Mouse (Mus musculus) frontal cortex, adult (tissue): ENCODE data around the gene Rad51ap2.

Experiments used
- ATAC-seq: cut with Nextera tagmentation; 2 replicates; pipeline ENCODE4 v1.9.2; 2017; ENCODE audit warnings: mild to moderate bottlenecking, moderate library complexity, mixed read lengths; ENCODE audit not compliant: low TSS enrichment

Gene Rad51ap2

GRCm38 (mm10) chr12:11455549-11456194 is at the start of gene Rad51ap2:
Gene Rad51ap2 (plus strand): TSS chr12:11456079.
- peak; percentile 89 for ATAC-seq

- ATAC-seq, result peak; percentile 84; the same call in 1 of the 2 replicates
Observed at GRCm38 (mm10) chr12:11407679-11408078, 48.2 kb upstream of the Rad51ap2 start.

- no peak for ATAC-seq
Observed at GRCm38 (mm10) chr12:11418112-11418511, 37.8 kb upstream of the Rad51ap2 start.

- peak; percentile 83 for ATAC-seq
Observed at GRCm38 (mm10) chr12:11427396-11427795, 28.5 kb upstream of the Rad51ap2 start.

GRCm38 (mm10) chr12:11433126-11433525 is 22.8 kb upstream of the Rad51ap2 start:
- ATAC-seq, result peak; percentile 45

- peak; percentile 10; the same call in 1 of the 2 replicates for ATAC-seq
Observed at GRCm38 (mm10) chr12:11433716-11434115, 22.2 kb upstream of the Rad51ap2 start.

- ATAC-seq, result no peak
Observed at GRCm38 (mm10) chr12:11434446-11434845, 21.4 kb upstream of the Rad51ap2 start.

- ATAC-seq, result no peak
Observed at GRCm38 (mm10) chr12:11435246-11436022, 20.4 kb upstream of the Rad51ap2 start.

- no peak for ATAC-seq
Observed at GRCm38 (mm10) chr12:11436023-11436350, 19.9 kb upstream of the Rad51ap2 start.

GRCm38 (mm10) chr12:11436497-11437265 is 19.2 kb upstream of the Rad51ap2 start, which contains the start of gene Vsnl1:
Gene Vsnl1 (minus strand): TSS chr12:11436613.
- ATAC-seq, result peak; percentile 72

GRCm38 (mm10) chr12:11437266-11437906 is 18.5 kb upstream of the Rad51ap2 start:
- ATAC-seq, result 0 out of 2 replicates have a peak, but pooled peaks have one; percentile 28

GRCm38 (mm10) chr12:11437907-11438447 is 17.9 kb upstream of the Rad51ap2 start:
- no peak for ATAC-seq

GRCm38 (mm10) chr12:11454146-11454545 is 1.7 kb upstream of the Rad51ap2 start:
- ATAC-seq, result no peak

GRCm38 (mm10) chr12:11456213-11456612 is 334 bp downstream of the Rad51ap2 start:
- ATAC-seq, result peak; percentile 46

- peak; percentile 69 for ATAC-seq
Observed at GRCm38 (mm10) chr12:11456632-11457031, 753 bp downstream of the Rad51ap2 start.
